Mouse (Mus musculus) CD4-positive, CD25-positive, alpha-beta regulatory T cell, adult 4 months (primary cell): ENCODE data around the gene B3galt4. TPM values are rescaled to one million over a fixed set of nuclear protein-coding genes. Genes with fewer than 3 reads are reported as not detected.
A peak's percentile ranks its signal among the peaks of the same experiment; 100 is the strongest.

ENCODE experiments used
- ATAC-seq: one replicate; pipeline ENCODE4 v1.8.0; 2017
- polyA plus RNA-seq, 2 experiments: library from polyadenylated mRNA; unstranded; fragments of 100-300 nt; shearing (Covaris generic); gene quantifications; one replicate each; pipeline ENCODE4 v1.2.1; 2017

Gene B3galt4
- polyA plus RNA-seq, 2 experiments from 2014 or later: 13.2 to 21.0 TPM

DNA sequence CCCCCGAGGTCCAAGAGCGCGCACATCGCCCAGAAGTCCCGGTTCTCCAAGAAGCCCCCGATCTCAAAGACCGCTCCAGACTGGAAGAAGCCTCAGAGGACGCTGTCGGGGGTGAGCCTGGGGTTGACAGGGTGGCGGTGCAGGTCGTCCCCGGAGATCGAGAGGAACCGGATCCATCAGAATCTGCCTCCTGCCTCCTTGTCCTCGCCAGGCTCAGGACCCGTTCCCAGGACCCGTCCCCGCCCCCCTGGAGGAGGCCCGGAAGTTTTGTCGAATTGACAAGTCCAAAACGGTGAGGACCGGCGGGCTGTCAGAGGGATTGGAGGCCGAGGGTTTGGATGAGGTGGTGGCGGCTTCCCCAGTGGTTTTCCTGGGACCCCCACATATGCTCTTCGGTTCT lies 10.3 kb downstream of the B3galt4 start:
- ATAC-seq: no peak

DNA sequence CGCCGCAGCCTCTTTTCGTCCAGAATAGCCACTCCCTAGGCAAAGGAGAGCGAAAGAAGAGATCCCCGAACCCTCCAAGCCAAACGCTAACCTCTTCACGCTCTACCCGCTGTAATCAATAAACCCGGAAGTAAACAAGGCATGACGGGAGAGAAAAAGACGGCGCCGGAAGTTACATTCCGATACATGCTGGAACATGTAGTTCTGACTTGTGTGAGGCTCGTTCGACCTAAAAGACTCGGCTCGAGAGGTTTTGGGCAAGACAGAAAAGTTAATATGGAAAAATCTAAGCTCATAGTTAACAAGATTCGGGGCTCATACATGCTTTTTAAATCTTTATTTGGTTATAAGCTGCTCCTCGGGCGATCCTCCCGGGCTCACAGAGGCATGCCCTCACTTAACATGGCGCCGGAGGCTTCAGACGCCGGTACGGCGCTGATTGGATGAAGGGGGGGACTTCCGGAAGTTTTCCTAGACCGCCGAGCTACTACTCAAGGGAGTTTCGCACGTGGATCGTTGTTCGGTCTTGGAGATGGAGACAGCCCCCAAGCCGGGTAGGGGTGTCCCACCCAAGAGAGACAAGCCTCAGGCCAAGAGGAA lies 11.0 kb downstream of the B3galt4 start, which contains the start of the genes Pfdn6 and Wdr46:
TSS of gene Pfdn6 (minus strand) at position 138 of the 600 bp plus-strand sequence.
TSS of gene Wdr46 (plus strand) at position 455 of the 600 bp plus-strand sequence.
- peak; percentile 97 for ATAC-seq

DNA sequence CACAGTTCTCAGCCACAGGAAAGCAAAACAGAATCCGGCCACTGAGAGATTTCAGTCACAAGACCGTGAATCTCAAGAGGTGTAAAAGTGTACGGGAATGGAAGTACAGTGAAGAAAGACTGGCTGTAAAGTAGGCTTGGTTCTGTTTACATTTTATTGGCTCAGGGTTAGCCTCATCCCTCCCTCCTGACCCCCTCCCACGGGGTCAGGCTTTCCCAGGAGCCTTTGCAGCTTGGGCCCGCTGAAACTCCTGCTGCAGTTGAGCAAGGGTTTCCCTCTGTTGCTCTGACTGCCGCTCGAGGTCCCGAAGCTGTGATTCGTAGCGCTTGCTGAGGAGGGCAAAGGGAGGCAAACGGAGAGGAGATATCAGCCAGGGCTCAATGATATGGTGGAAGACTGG lies 12.5 kb downstream of the B3galt4 start:
- ATAC-seq: no peak

DNA sequence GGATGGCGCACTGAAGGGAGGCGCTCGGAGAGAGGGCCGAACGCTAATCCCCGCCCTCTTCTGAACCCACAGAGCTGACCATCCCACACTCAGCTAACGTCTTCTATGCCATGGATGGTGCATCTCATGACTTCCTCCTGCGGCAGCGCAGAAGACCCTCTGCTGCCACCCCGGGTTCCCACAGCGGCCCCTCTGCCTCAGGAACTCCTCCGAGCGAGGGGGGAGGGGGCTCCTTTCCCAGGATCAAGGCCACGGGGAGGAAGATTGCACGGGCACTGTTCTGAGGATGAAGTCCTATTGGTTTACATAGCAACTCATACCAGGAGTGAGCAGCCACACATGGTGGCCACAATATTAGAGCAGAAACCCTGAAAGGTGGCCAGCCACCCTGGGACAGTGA lies 14.3 kb downstream of the B3galt4 start:
- ATAC-seq: no peak

DNA sequence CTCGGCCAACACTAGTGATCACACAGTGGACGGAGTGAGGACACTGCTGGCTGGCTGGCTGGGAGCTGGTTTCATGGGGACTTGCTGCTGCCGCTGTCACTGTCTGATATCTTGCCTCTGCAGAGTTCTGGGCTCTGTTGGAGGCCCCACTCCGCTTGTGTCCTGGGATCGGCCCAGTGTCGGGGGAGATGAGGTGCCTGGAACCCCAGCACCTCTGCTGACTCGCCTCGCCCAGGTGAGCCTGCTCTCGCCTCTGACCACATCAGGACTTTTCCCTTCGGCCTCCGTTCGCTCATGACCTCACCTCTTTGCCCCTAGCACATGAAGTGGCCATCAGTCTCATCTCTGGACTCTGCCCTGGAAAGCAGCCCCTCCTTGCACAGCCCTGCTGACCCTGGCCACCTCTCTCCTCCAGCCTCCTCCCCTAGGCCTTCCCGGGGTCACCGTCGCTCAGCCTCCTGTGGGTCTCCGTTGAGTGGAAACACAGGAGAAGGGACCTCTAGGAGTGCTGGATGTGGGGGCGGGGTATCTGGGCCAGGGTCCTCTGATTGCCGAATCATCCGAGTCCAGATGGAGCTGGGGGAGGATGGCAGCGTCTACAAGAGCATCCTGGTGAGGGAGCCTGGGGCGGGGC lies 15.7 kb downstream of the B3galt4 start:
- ATAC-seq: no peak

DNA sequence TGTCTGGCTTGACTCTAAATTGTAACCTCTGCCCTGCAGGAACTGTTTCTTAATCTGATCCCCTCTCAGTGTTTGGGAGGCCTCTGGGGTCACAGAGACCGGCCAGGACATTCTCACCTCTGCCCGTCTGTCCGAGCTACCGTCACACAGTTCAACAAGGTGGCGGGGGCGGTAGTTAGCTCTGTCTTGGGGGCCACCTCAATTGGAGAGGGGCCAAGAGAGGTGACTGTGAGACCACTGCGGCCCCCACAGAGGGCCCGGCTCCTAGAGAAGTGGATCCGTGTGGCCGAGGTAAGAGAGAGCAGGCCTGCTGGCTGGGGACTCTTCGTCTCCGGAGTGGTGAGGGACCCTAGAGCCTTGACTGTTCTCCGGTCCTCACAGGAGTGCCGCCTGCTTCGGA lies 18.3 kb downstream of the B3galt4 start:
- no peak for ATAC-seq

DNA sequence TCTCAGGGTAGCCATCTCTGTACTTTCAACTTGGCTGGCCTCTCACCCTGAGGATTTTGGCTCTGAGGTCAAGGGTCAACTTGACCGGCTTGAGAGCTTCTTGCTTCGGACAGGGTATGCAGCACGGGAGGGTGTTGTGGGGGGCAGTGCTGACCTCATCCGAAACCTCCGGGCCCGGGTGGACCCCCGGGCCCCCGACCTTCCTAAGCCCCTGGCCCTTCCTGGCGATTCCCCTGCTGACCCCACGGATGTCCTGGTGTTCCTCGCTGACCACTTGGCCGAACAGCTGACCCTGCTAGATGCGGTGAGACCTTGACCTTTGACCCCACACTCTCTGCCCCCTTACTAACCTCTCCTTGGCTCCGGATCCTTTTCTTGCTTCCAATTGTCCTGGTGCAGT lies 18.8 kb downstream of the B3galt4 start:
- no peak for ATAC-seq

DNA sequence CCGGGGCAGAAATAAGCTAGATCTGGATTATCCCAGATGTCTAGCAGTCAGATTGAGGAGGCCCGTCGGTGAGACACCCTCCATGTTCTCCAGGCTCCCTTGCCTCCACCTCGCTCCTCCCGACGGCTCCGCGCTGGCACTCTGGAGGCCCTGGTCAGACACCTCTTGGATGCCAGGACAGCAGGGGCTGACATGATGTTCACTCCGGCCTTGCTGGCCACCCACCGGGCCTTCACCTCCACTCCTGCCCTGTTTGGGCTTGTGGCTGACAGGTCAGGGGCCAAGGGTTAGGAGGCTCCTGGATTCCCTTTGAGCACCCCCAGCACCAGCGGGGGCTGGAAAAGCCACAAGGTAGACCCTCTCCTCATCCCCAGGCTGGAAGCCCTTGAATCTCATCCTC lies 19.3 kb downstream of the B3galt4 start:
- ATAC-seq: no peak

DNA sequence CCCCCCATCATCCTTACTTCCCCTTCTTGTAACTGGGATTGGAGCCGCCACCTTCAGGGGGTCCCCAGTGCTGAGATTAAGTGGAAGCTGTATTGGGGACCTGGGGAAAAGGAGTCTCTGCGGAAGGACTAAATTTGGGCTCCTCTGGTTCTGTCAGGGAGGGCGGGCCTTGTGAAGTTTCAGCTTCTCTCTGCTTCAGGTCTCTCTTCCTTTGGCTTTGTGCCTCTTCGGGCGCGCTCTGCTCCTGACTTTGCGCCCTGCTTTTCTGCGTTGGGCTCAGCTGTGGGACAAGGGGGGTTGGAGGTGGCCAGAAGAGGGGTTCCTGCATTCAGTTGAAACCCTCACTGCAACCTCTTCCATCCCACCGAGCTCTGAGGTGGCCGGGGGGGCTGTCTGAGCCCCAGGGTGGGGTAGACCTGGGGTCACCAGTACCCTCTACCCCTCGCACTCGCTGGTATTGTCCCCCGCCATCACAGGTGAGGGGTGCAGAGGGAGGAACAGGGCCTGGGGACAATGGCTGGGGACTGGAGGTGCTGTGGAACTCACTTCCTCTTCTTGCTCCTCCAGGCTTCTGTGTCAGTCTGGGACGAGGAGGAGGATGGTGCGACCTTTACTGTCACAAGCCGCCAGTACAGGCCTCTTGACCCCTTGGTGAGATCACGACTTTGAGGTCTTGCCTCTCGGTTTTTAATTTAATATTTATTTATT lies 20.0 kb downstream of the B3galt4 start:
- ATAC-seq: peak; percentile 38

DNA sequence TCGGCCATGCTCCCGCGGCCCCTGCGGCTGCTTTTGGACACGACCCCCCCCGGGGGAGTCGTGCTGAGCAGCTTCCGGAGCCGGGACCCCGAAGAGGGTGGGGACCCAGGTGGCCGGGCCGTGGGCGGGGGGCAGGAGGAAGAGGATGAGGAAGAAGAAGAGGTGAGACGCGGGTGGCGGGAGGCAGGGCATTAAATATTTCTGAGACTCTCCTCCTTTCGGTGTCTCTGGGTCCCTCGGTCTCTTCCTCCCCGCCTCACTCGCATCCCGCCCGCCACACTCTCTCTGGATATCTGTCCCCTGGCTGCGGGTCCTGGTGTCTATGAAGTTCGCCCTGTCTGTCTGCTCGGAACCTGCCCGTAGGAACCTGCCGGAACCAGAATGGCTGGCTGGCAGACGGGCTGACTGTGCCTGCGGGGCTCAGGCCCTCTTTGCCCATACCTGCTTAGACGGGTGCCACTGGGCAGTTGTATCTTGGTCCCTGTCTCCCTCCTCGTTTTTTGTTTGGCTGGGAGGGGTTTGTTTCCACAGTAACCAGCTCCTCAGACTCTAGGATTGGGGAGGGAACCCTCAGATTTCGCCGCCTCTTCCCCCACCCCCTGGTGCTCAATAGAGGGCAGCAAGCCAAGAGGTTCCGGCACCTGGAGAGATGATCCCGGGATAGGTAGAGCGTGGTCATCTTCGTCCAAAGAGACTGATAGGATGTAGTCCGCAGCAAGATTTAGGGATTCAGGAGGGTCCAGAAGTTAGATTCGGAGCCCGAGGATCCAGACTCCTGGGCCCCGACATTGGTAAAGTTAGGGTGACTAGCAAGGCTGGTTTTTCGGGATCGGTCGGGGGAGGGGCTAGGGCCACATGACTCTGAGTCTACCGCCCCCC lies 20.8 kb downstream of the B3galt4 start:
- peak; percentile 26 for ATAC-seq

DNA sequence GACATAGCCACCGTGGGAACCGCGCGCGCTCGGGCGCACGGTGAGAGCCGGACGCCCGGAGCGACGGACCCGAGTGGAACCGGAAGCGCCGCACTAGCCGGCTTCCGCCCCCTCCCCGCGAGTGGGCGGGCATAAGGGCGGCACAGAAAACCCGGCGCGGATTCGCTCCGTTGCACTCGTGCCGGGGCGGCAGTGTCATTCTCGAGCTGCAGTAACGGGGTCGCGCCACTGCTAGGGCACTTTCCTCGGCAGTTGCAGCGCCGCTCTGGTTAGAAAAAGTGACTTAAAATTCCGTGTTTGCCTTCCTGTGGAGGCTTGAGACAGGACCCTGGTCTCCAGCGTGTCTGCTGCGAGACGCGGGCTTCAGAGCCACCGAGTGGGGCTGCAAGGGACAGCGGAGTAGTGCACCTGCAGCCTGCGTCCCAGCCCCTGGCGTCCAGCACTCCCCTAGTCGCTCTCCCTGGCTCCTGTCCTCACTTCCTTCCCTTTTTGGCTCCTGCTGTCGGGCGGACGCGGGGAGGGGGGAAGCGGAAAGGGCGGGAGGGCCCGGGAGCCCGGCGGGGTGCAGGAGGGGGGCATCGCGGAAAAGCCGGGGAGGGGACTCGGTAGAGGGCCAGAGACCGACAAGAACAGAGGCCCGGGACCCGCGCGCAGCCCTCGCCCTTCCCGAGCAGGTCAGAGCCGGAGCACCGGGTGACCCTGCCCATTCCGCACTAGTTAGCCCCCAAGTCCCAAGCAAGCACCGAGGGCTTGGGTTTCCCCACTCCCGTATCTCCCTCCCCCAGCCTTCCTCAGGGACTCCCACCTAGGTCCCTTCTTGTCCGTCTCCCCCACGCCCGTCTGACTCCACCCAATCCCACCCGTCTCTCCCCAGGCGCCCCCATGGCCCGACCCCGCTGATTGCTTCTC lies 21.7 kb downstream of the B3galt4 start, which contains the start of gene Rgl2:
TSS of gene Rgl2 (plus strand) at position 173 of the 909 bp plus-strand sequence.
- ATAC-seq: peak; percentile 64

DNA sequence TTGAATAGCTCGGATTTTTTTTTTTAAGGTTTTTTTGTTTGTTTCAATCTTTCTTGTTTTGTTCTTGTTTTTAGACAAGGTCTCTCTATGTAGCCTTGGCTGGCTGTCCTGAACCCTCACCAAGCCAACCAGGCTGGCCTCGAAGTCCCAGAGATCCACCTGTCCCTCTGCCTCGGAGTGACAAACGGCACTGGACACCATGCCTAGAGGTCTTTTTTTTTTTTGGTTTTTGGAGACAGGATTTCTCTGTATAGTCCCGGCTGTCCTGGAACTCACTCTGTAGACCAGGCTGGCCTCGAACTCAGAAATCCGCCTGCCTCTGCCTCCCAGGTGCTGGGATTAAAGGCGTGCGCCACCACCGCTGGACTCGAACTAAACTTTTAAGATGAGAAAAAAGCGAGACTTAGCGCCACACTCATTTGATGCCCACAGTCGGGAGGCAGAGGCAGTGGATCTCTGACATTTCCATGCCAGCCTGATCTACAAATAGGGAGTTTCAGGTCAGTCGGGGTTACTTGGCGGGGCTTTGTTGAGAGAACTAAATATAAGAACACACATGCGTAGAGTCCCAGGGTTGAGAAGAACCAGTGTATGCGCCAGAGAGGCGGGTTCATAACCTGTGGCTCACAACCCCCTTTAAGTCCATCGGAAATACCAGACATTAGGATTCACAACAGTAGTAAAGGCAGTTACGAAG lies 22.9 kb downstream of the B3galt4 start:
- no peak for ATAC-seq

DNA sequence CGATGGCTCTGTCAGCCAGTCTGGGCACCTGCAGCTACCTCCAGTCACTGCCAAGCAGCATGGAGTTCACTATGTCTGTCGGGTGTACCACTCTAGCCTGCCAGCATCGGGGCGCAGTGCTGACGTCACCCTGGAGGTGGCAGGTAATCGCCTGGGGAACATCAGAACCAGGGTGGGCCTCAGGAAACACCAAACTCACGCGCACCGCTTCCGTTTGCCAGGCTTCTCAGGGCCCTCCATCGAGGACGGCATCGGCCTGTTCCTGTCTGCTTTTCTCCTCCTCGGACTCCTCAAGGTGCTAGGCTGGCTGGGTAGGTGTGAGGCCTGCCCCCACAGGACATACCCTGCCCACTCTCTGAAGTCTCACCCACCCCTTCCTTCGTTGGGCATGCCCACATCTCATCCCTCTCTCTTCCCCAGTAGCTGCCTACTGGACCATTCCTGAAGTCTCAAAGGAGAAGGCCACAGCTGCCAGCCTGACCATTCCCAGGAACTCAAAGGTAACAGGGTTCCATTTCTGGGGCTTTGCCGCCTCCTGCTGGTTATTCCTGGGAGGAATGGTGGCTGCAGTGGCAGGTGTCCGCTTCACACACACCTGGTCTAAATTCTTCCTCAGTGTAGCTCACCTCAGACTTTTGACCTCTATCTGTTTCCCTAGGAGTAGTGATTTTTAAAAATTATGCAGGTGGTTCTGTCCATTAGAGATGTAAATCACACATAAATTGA lies 24.9 kb downstream of the B3galt4 start:
- ATAC-seq: no peak

DNA sequence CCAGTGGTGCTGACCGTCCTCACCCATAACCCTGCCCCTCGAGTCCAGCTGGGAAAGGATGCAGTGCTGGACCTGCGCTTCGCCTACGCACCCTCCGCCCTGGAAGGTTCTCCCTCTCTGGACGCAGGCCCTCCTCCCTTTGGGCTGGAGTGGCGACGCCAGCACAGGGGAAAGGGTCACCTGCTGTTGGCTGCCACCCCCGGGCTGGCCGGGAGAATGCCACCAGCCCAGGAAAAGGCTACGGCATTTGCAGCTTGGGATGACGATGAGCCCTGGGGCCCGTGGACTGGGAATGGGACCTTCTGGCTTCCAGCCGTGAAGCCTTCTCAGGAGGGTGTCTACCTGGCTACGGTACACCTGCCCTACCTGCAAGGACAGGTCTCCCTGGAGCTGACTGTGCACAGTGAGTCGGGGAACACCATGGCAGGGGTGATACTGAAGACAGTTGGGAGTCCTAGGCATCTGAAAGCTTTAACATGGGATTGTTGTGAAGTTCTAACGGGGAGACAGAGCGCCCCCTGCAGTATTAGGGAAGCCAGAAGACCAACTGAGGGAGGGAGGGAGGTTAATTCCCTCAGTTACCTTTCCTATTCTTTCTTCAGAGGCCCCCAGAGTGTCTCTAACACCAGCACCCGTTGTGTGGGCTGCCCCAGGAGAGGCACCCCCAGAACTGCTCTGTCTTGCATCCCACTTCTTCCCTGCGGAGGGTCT lies 25.7 kb downstream of the B3galt4 start:
- no peak for ATAC-seq

DNA sequence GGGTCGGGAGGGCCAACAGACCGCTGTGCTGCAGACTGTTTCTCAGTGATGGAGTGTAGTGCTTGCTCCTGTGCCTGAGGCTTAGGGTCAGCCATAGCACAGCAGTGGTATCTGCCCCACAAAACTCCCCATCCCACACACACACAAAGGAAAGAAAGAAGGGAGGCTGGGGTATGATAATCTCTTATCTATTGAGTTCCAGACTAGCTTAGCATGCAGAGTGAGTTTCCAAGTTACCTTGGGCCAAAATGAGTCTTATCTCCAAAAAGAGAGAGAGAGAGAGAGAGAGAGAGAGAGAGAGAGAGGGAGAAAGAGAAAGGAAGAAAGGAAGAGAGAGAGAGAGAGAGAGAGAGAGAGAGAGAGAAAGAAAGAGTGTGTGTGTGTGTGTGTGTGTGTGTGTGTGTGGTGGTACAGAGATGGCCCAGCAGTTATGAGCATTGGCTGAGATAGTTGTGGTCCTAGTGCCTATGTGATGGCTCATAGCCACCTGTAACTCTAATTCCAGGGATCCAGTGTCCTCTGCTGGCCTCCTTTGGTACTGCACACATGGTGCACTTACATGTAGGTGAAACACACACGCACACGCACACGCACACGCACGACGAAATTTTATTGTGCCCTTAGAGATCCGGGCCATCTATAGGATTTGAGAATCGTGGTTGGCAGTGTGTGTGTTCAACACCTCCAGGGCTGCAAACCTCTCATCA lies 26.6 kb downstream of the B3galt4 start:
- no peak for ATAC-seq

DNA sequence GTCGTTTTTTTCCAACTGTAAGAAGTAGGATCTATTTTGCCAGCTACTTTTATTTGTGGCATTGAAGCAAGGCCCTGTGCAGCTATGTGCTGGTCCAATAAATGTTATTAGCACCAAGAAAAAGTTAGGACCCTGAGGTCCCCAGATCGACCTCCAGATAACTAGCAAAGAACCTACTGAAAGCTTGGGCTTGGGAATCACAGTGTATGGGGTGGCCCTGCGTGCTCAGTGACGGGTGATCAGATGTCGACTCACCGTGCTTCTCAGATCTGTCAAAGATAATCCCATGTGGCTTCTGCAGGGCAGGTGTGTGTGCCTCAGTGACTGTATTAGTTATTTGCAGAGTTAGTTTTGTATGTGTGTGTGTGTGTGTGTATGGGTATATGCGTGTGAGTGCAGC lies 29.9 kb downstream of the B3galt4 start:
- ATAC-seq: no peak

DNA sequence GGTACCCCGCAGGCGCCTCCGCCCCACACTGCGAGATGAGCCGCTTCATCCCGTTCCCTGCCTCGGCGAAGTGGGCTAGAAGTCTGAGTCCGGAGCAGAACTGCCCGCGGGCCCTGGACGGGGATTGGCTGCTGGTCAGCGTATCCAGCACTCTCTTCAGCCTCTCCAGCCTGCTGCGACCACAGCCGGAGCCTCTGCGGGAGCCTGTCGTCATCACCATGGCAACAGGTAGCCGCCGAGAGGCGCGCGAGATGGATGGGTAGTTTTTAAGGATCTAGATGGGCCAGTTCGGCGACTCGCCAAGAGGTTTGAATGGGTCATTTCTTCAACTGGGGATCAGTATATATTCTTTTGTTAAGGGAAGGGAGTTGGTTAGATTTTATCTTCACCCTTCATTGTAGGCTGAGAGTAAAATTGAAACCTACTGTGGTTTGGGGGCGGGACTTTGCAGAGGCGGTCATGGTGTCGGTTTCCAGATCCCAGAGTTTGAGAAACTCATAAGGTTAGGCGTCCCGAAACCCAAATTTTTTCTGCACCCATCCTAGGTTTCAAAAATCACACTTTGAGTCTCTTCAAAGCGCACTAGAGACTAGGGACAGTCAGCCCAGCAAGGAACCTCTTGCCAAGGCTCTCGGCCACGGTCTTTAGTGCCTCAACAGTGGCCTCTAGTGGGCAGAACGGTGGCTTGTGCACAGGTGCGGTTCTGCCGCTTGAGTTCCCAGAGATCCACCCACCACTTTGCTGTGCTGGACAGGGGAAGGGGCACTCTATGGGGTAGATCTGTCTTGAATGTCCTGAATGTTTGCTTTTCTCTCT lies 30.8 kb downstream of the B3galt4 start:
- ATAC-seq: peak; percentile 37
